Mouse (Mus musculus): ENCODE results near the gene Tmem163. TPM values are rescaled to one million over a fixed set of nuclear protein-coding genes. Genes with fewer than 3 reads are reported as not detected.

Tmem163 gene
- total RNA-seq, 2 experiments from 2014 or later, result 23.8 to 32.5 TPM

GRCm38 (mm10) chr1:127442880-127443877 lies 236.2 kb downstream of the Tmem163 start:
- no peak for DNase-seq
- intact Hi-C loops (cut with DNase I), result no loop called here

- intact Hi-C loops (cut with DNase I), result no loop called here
- DNase-seq, result no peak
Measured at GRCm38 (mm10) chr1:127441736-127442135, 237.6 kb downstream of the Tmem163 start.

GRCm38 (mm10) chr1:127441007-127441406 lies 238.3 kb downstream of the Tmem163 start:
- intact Hi-C loops (cut with DNase I), result no loop called here
- DNase-seq, result no peak

GRCm38 (mm10) chr1:127439452-127439891 lies 239.9 kb downstream of the Tmem163 start:
- intact Hi-C loops (cut with DNase I), result no loop called here
- no peak for DNase-seq

GRCm38 (mm10) chr1:127437091-127437490 lies 242.3 kb downstream of the Tmem163 start:
- intact Hi-C loops (cut with DNase I), result no loop called here
- DNase-seq, result no peak

Other genes with a start within 250 kb of the Tmem163 start
- gene Acmsd, start 49.9 kb upstream of the Tmem163 start, total RNA-seq (2021), result not detected
- gene Ccnt2, start 94.6 kb upstream of the Tmem163 start, total RNA-seq (2021), result 10 to 100 TPM; 53.8 to 60.6 TPM
- gene Map3k19, start 175.5 kb upstream of the Tmem163 start, total RNA-seq (2021), result 1 to 10 TPM; 1.3 to 1.8 TPM
- 10 to 100 TPM; 33.0 to 33.1 TPM for gene Rab3gap1, start 189.2 kb upstream of the Tmem163 start, total RNA-seq (2021)

All from left cerebral cortex, postnatal 4 days (tissue).